Mouse (Mus musculus) heart, adult 8-10 months (tissue): Measurements from ENCODE around the gene Tmem191c. TPM values are rescaled to one million over a fixed set of nuclear protein-coding genes. Genes with fewer than 3 reads are reported as not detected.

Experiments used
- DNase-seq: peaks from one replicate; pipeline ENCODE4 v3.0.0; 2022; ENCODE audit warnings: low spot score
- total RNA-seq, 4 experiments: library from RNA; stranded (reverse); gene quantifications; 2 replicates each; pipeline ENCODE4 v1.2.4; 2022

The Tmem191c gene
- total RNA-seq, 4 experiments from 2014 or later: 1.2 to 2.7 (median 1.7) TPM

DNA sequence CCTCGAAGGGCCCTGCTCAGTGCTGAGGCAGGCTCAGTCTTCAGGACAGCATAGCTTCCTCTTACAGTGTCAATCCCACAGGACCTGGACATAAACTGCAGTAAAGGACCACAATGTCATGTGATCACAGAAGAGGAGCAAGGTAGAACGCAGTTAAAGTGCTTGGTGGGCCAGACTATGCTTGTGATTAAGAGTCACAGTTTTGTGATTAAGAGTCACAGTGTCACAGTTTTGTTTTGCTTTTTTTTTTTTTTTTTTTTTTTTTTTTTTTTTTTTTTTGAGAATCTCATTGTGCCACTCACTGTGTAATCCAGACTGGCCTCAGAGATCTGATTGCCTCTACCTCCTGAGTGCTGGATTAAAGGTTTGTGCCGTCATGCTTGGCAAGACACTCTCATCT, 9.8 kb upstream of the Tmem191c start:
- DNase-seq: no peak

GRCm38 (mm10) chr16:17267937-17268336, 7.9 kb upstream of the Tmem191c start:
- no peak for DNase-seq

- DNase-seq: no peak
Observed at GRCm38 (mm10) chr16:17269872-17270271, 6.0 kb upstream of the Tmem191c start.

DNA sequence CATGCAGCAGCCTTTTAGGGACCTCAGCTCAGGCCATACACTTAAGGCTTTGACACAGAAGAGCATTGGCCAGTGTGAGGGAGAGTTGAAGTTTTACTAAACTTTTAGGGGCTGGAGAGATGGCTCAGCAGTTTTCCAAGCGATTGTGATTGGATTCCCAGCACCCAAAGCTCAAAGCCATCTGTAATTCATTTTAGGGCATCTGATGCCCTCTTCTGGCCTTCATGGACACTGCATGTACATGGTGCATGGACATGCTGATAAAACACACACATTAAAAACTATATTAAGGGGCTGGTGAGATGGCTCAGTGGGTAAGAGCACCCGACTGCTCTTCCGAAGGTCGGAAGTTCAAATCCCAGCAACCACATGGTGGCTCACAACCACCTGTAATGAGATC, 4.8 kb upstream of the Tmem191c start:
- peak; percentile 42 for DNase-seq

DNA sequence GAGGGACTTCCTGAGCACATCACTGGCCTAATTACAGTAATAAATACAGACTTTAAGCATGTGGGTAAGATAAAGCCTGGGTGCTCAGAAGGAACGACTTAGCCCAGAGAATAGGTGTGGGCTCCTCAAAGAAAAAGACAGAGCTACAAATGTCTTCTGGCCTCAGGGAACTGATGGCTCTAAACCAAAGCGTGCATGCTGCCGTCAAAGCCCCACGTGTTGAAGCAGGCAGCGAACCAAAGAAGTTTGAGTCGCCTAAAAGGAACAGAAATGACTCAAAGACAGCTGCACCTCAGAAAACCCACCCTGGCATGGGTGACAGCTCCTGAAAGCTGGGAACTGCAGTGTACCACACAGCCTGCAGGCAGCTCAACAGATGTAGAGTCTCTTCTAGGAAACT, 4.0 kb upstream of the Tmem191c start:
- DNase-seq: no peak

DNA sequence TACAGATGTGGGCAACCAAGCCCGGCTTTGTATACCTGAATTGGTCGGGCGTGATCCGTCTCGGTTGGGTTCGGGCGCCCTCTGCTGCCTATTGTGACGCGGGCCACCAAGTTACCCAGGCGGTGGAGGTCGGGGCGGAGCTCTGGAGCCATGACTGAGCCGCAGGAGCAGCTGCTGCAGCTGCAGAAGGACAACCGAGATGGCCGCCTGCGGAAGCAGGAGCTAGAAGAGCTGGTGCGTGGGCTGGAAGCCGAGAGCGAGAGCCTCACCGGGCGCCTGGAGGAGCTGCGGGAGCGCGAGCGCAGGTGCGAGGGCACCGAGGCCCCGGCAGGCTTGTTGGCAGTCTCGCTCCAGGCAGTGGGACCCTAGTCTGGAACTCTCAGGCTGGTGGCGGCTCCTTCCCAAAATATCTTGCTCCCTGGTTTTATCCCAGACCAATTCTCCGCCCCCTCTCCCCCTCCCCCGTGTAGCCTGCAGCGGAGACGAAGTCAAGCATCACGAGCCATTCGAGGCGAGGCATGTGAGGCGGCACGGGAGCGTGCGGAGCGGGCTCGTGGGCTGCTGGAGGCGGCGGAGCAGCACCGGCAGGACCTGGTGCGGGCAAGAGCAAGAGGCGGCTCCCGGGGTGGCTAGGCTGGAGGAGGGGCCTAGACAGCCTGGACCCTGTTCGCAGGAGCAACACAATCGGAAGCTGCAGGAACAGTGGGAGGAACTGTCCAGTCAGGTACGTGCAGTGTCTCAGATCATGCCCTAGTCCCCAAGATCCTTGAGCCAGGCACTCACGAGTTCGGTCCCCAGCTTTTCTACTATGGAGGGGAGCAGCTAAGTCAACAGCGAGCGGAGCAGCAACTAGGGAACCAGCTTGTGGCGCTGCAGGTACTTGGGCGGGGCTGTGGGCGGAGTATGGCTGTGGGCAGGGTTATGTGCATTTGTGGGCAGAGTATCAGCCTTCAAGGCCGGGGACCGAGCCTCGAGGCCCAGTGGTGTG, 581 bp downstream of the Tmem191c start:
- peak; percentile 93 for DNase-seq

DNA sequence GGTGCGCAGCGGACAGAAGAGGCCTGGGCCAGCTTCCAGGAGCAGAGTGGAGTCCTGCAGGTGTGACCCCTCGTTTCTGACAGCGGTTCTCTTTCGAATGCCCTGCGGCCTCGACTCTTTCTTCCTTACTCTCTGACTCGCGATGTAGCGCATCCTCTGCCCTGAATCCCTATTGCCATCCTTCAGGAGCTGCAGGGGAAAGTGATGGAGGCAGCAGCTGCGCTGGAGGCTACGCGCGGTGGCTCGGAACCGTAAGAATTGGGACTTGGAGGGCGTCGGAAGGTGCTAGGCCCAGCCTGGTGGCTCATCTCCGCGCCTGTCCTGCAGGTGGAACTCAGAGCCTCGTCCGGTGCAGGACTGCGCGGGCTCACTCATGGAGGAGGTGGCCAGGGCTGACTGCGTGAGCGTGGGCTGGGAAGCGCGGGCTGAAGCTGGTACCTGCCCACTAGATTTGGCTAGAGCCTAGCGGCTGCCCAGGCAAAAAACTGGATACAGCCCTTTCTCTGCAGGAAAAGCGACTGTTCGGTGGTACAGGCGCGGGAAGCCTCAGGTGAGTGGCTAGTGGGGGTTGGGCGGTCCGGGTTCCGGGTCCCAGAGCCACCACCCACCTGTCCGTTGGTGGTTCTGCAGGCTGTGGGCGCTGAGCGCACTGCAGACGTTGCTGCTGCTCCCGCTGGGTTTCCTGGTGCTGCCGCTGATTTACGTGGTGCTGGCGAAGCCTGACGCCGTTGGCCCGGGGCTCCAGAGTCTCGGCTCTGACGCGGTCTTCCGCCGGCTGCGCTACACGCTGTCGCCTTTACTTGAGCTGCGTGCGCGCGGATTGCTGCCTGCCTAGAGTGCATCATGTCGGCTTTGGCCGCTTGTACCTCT, 1.7 kb downstream of the Tmem191c start:
- no peak for DNase-seq

DNA sequence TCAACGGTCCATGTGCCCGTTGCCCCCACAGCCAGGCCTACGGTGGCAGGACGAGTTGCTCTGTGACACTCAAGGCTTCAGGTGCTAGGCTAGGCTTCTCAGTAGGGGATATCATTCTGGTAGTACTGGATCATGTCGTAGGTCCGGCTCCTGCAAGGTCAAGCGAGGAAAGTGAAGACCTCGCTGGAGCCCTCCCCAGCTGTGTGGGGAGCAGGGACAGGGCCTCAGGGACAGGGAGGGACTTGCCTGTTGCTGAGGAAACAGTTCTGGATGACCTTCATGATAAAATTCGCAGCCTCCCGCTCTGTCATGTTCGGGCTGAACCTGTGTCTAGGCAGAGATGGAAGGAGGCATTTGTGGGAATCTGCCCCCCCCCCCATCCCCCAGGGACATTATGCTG, 4.6 kb downstream of the Tmem191c start:
- DNase-seq: no peak

DNA sequence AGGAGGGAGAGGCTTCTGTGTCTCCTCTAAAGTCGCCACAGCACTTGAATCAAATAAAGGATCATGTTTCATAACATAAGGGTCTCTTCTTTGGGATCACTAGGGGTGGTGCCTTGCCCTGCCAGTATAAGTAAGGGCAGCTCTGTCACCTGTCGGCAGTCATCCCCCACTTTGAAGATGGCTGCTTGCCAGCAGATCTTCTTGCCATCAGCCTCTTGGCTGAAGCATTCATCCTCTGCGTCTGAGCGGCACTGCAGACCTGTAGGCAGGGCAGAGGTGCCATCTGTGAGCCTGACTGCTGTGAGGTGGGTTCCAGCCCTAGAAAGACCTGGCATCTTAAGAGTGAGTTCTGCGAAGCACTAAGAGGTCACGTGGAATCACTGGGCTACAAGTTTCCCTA, 7.3 kb downstream of the Tmem191c start:
- DNase-seq: no peak

- no peak for DNase-seq
Observed at GRCm38 (mm10) chr16:17287103-17287502, 11.2 kb downstream of the Tmem191c start.

GRCm38 (mm10) chr16:17291016-17291415, 15.1 kb downstream of the Tmem191c start:
- DNase-seq: no peak

GRCm38 (mm10) chr16:17292751-17293150, 16.9 kb downstream of the Tmem191c start:
- peak; percentile 52 for DNase-seq

- no peak for DNase-seq
Observed at GRCm38 (mm10) chr16:17300818-17301217, 24.9 kb downstream of the Tmem191c start.

DNA sequence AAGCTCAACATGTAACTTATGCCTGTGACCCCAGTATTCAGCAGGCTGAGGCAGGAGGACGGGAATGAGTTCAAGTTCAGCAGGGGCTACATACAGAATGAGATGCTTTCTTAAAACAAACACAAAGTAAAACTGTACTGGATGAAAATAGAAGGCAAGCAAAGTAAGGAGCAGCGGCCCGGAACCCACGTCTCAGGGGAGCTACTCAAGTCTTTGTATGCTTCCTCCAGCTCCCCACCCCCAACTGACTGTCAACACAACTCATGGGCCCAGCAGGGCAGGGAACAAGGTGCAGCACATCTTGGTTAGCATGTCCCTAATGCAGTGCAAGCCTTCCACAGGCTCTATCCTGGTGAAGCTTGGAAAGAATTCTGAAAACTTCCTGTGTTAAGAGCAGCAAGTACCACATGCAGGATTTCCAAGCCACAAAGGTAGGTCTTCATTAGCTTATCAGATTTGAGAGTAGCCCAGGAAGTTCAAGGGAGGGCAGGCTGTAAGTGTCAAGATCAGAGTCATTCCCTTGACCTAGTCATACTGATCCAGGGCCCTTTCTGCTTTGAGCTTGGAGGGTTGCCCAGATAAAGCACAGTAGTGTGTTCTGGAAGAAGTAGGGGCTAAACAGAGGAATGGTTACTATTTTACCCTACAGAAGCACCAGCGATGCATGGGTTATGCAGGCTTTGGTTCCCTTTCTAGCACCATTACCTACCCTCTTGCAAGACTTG, 27.8 kb downstream of the Tmem191c start:
- DNase-seq: no peak

GRCm38 (mm10) chr16:17307461-17307860, 31.6 kb downstream of the Tmem191c start:
- no peak for DNase-seq

DNA sequence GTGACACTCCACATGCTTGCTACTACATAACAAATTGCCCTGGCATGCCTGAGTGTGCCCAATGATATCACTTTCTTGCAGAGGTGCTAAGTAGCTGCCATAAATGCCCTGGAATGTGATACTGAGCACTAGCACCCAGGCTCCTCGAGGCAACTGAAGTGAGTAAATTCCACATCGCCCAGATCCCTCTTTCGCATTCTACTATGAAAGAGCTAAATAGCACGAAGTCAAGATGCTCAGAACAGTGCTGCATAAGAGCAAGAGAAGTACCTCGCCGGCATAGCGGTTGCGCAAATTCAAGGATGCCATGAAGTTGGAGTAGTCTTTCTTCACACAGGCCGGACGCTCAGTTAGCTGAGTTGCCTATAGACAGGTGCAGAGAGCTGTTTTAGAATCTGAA, 33.2 kb downstream of the Tmem191c start:
- no peak for DNase-seq

- no peak for DNase-seq
Observed at GRCm38 (mm10) chr16:17312531-17312930, 36.7 kb downstream of the Tmem191c start.

- DNase-seq: no peak
Observed at GRCm38 (mm10) chr16:17316554-17316953, 40.7 kb downstream of the Tmem191c start.

GRCm38 (mm10) chr16:17321481-17321880, 45.6 kb downstream of the Tmem191c start:
- no peak for DNase-seq

DNA sequence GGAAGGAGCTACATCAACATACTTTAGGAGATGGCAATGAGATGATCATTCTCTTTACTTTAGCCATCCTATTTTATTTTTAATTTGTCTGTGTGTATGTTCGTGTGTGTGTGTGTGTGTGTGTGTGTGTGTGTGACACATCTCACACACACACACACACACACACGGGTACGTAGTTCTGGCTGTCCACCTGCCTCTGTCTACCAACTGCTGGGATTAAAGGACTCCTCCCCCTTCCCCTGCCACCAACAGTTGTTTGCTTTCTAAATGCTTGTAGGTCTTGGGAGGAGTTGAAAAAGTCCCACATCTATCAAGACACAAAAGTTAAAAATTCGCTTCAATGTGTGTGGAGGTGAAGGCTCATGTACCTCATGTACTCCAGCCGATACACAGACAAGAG, 48.9 kb downstream of the Tmem191c start:
- DNase-seq: no peak

DNA sequence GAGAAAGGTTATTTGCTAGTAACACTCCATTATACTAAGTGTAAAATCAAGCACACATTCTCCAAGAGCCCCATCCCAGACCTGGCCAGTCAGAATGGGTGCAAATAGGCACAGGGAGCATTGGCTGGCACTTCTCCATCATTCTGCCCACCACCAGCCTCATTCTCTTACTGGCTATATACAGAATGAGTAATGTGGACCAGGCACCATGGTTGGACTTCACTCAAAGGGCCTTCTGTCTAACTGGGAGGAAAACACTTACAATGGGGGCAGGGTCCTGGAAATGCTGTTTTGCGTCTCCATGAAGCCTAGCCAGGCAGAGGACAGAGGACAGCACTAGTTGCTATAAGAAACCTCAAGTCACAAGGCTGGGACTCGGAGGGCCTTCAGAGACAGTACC, 50.2 kb downstream of the Tmem191c start:
- DNase-seq: no peak
